ENCODE assay signal across 13 mouse cellular contexts in the genomic region with DNA sequence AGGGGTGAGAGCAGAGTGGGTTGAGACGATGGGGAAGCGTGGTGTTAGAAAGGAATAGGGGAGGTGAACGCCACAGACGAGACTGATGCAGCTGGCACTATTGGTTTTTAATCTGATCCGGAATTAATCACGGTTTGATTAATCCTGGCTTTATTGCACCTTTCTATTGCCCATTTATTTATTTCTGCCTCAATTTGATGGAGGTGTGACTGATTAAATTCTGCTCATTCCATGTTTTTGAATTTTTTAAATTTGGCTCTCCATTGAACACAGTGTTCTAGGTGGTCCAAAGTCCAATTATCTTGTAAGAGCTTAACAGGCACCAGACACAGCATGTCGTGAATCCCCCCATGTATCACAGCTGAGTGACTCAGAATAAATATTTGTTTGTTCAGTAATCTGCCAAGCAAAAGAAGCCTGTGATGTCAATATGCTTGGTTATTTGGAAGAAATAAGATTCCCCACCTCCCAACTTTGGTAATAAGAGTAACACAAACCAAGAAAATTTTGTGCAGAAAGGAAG.
A peak's percentile ranks its signal among the peaks of the same experiment; 100 is the strongest.
DNase-seq lines count a peak whose midpoint lies in the region; ATAC-seq and TF ChIP-seq lines count a peak whose summit lies in the region.
"Had no signal": no experiment of that assay in that cellular context is flagged by ENCODE, and none has a peak within 500 bp of the region (broad histone marks: within the 10 kb centered on the region; RNA-seq: fewer than 3 reads in every experiment).

No protein-coding gene starts in this region.

- H3K9me3 ChIP-seq in limb, embryonic 12.5 days, result no peaks in the 10 kb centered on the region
- H3K9me3 ChIP-seq in limb, embryonic 10.5 days (replicated peaks), result no peaks in the 10 kb centered on the region
- H3K9me3 ChIP-seq in forebrain, embryonic 15.5 days, result no peaks in the 10 kb centered on the region
- no peaks in the 10 kb centered on the region for H3K9me3 ChIP-seq in hindbrain, postnatal 0 days (ENCODE audit: low read length)
- no peaks in the 10 kb centered on the region for H3K9me3 ChIP-seq in neural tube, embryonic 13.5 days
- H3K9me3 ChIP-seq: limb, embryonic 15.5 days; lung, embryonic 15.5 days had no signal

- no peak overlapping the region for H3K27ac ChIP-seq in limb, embryonic 12.5 days
- no peak overlapping the region for H3K27ac ChIP-seq in limb, embryonic 10.5 days
- H3K27ac ChIP-seq in forebrain, embryonic 15.5 days (replicated peaks), result peak overlapping the region; percentile 88
- peak overlapping the region; percentile 72 for H3K27ac ChIP-seq in hindbrain, postnatal 0 days
- H3K27ac ChIP-seq in neural tube, embryonic 13.5 days (replicated peaks), result peak overlapping the region; percentile 83
- H3K27ac ChIP-seq: limb, embryonic 15.5 days; lung, embryonic 15.5 days had no signal

- H3K4me2 ChIP-seq in limb, embryonic 12.5 days, result peak overlapping the region; percentile 27; the same call in 1 of the 2 replicates
- H3K4me2 ChIP-seq in forebrain, embryonic 15.5 days (replicated peaks), result peak overlapping the region; percentile 20; the same call in 1 of the 2 replicates
- peak overlapping the region; percentile 24 for H3K4me2 ChIP-seq in hindbrain, postnatal 0 days (ENCODE audit: low read depth, low read length)
- H3K4me2 ChIP-seq in neural tube, embryonic 13.5 days, result peak overlapping the region; percentile 29; the same call in 1 of the 2 replicates
- H3K4me2 ChIP-seq: limb, embryonic 15.5 days; lung, embryonic 15.5 days had no signal

- H3K4me3 ChIP-seq in limb, embryonic 12.5 days (replicated peaks), result no peak overlapping the region
- no peak overlapping the region for H3K4me3 ChIP-seq in limb, embryonic 10.5 days
- no peak overlapping the region for H3K4me3 ChIP-seq in forebrain, embryonic 15.5 days
- no peak overlapping the region for H3K4me3 ChIP-seq in hindbrain, postnatal 0 days (ENCODE audit: low read length)
- H3K4me3 ChIP-seq in neural tube, embryonic 13.5 days, result no peak overlapping the region
- H3K4me3 ChIP-seq: limb, embryonic 15.5 days; lung, embryonic 15.5 days had no signal

- no peak; the same call in 1 of the 2 replicates for ATAC-seq in limb, embryonic 12.5 days (ENCODE audit: insufficient number of reproducible peaks, insufficient read depth, low FRiP score, low TSS enrichment, low read depth)
- ATAC-seq in forebrain, embryonic 15.5 days (replicated peaks), result peak; percentile 83
- ATAC-seq in hindbrain, postnatal 0 days, result peak; percentile 80
- ATAC-seq in neural tube, embryonic 13.5 days (ENCODE audit: low read depth), result peak; percentile 88

- peak; percentile 1; the same call in 1 of the 2 replicates for TF ChIP-seq CTCF in hindbrain, postnatal 0 days (IDR thresholded peaks at IDR 0.05; ENCODE audit: low read depth)

- WGBS in limb, embryonic 12.5 days, result 45% methylated on average over 7 of the region's 7 CpGs
- WGBS in limb, embryonic 10.5 days, result 62% methylated on average over 7 of the region's 7 CpGs
- WGBS in forebrain, embryonic 15.5 days, result 4% methylated on average over 7 of the region's 7 CpGs
- 21% methylated on average over 7 of the region's 7 CpGs for WGBS in hindbrain, postnatal 0 days
- 18% methylated on average over 7 of the region's 7 CpGs for WGBS in neural tube, embryonic 13.5 days

- H3K36me3 ChIP-seq in limb, embryonic 12.5 days, result no peaks in the 10 kb centered on the region
- no peaks in the 10 kb centered on the region for H3K36me3 ChIP-seq in limb, embryonic 10.5 days
- no peaks in the 10 kb centered on the region for H3K36me3 ChIP-seq in forebrain, embryonic 15.5 days
- H3K36me3 ChIP-seq in hindbrain, postnatal 0 days (ENCODE audit: insufficient read depth, low read length), result no peaks in the 10 kb centered on the region
- no peaks in the 10 kb centered on the region for H3K36me3 ChIP-seq in neural tube, embryonic 13.5 days
- H3K36me3 ChIP-seq: limb, embryonic 15.5 days; lung, embryonic 15.5 days had no signal

- H3K9ac ChIP-seq in limb, embryonic 12.5 days (replicated peaks), result no peak overlapping the region
- H3K9ac ChIP-seq in forebrain, embryonic 15.5 days (replicated peaks), result no peak overlapping the region; the same call in 1 of the 2 replicates
- no peak overlapping the region for H3K9ac ChIP-seq in hindbrain, postnatal 0 days (replicated peaks; ENCODE audit: low read length)
- H3K9ac ChIP-seq in neural tube, embryonic 13.5 days, result no peak overlapping the region; the same call in 1 of the 2 replicates
- H3K9ac ChIP-seq: limb, embryonic 15.5 days; lung, embryonic 15.5 days had no signal

- no peaks in the 10 kb centered on the region for H3K27me3 ChIP-seq in limb, embryonic 12.5 days
- no peaks in the 10 kb centered on the region for H3K27me3 ChIP-seq in limb, embryonic 10.5 days (ENCODE audit: low read depth, poor library complexity, severe bottlenecking)
- no peaks in the 10 kb centered on the region for H3K27me3 ChIP-seq in forebrain, embryonic 15.5 days
- H3K27me3 ChIP-seq in hindbrain, postnatal 0 days (ENCODE audit: insufficient read depth, low read length), result no peaks in the 10 kb centered on the region
- H3K27me3 ChIP-seq in neural tube, embryonic 13.5 days, result peaks cover 7% of the 10 kb centered on the region
- H3K27me3 ChIP-seq: limb, embryonic 15.5 days; lung, embryonic 15.5 days had no signal

- peaks cover 13% of the 10 kb centered on the region for H3K4me1 ChIP-seq in limb, embryonic 12.5 days (replicated peaks)
- H3K4me1 ChIP-seq in limb, embryonic 10.5 days, result peaks cover 19% of the 10 kb centered on the region
- H3K4me1 ChIP-seq in forebrain, embryonic 15.5 days, result peaks cover 28% of the 10 kb centered on the region
- peaks cover 9% of the 10 kb centered on the region for H3K4me1 ChIP-seq in hindbrain, postnatal 0 days (ENCODE audit: insufficient read depth, low read length)
- peaks cover 36% of the 10 kb centered on the region for H3K4me1 ChIP-seq in neural tube, embryonic 13.5 days (replicated peaks)
- H3K4me1 ChIP-seq: lung, embryonic 15.5 days had no signal

- DNase-seq in limb, embryonic 10.5 days (ENCODE audit: low spot score), result no peak
- peak; percentile 59 for DNase-seq in hindbrain, postnatal 0 days (ENCODE audit: low spot score)
- no peak for DNase-seq in c-Kit-positive CD71-positive TER-119-positive erythroid progenitor cells, embryonic 14.5 days (ENCODE audit: low spot score)
- DNase-seq in yolk sac, embryonic 10.5 days (ENCODE audit: low spot score), result no peak
- DNase-seq in layer of hippocampus, adult 8-10 months (ENCODE audit: low spot score in 2 of 2), result no peak
- DNase-seq: cerebellum, postnatal 36 days; heart, adult 18-20 months; heart, postnatal 10 days had no signal

Comparison
In these comparisons a context has a peak if more than half of its experiments do, and no peak if none do; other contexts are left out.
1. H3K27ac ChIP-seq: peak in forebrain, embryonic 15.5 days (single experiment), hindbrain, postnatal 0 days (single experiment) and neural tube, embryonic 13.5 days (single experiment); none in limb, embryonic 12.5 days (single experiment) and limb, embryonic 10.5 days (single experiment).
2. Peak in every context shown above with its lines, with median percentiles within 50 percentile points of each other: H3K4me2 ChIP-seq.